Comparison of ENCODE assay signal across 15 mouse cellular contexts in the genomic region with DNA sequence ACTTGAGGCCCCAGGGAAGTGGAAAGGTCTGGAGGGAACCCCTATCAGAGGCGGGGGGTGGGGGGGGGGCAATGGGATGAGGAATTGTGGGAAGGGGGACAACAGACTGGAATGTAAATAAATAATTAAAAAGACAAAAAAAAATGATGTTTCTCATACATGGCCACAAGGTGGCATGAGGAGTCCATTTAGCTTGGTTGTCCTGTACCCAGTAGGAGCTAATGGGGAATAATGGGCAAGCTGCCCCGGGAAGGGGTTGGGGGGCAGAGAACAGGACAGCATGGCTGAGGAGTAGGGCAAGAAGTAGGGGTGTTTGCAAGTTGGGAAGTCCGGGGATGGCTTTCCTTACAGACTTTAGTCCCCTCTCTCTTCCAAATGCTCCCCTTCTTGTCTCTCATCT.
DNase-seq lines count a peak whose midpoint lies in the region; ATAC-seq and TF ChIP-seq lines count a peak whose summit lies in the region.
"Had no signal": no experiment of that assay in that cellular context is flagged by ENCODE, and none has a peak within 500 bp of the region (broad histone marks: within the 10 kb centered on the region; RNA-seq: fewer than 3 reads in every experiment).

No protein-coding gene starts in this region.

- H3K9ac ChIP-seq in liver, embryonic 14.5 days (replicated peaks), result no peak overlapping the region
- H3K9ac ChIP-seq in liver, embryonic 11.5 days (ENCODE audit: low read depth, low read length), result no peak overlapping the region
- H3K9ac ChIP-seq in embryonic facial prominence, embryonic 15.5 days, result no peak overlapping the region
- H3K9ac ChIP-seq: intestine, embryonic 15.5 days had no signal

- peak; percentile 8 to 17 for DNase-seq in heart, adult 18-20 months
- DNase-seq in heart, postnatal 10 days, result no peak
- no peak for DNase-seq in liver, embryonic 14.5 days (ENCODE audit: low read depth in 3 of 3, low spot score in 3 of 3)
- no peak for DNase-seq in liver, embryonic 11.5 days (ENCODE audit: low spot score)
- no peak for DNase-seq in embryo, embryonic 9.5 days (ENCODE audit: extremely low spot score)
- no peak for DNase-seq in thymus, postnatal 36 days
- DNase-seq: adrenal gland, adult 2 months; gastrocnemius, postnatal 25 days; lung, adult 18-20 months; thymus, postnatal 25 days had no signal

- H3K4me2 ChIP-seq in liver, embryonic 14.5 days (ENCODE audit: low read depth), result no peak overlapping the region
- H3K4me2 ChIP-seq in liver, embryonic 11.5 days, result no peak overlapping the region
- no peak overlapping the region for H3K4me2 ChIP-seq in embryonic facial prominence, embryonic 15.5 days (replicated peaks)
- H3K4me2 ChIP-seq: intestine, embryonic 15.5 days had no signal

- no peak for TF ChIP-seq EP300 in liver, embryonic 14.5 days (IDR thresholded peaks at IDR 0.05; ENCODE audit: low read depth)

- WGBS in liver, embryonic 14.5 days (ENCODE audit: insufficient replicate concordance), result 50% methylated on average over 3 of the region's 3 CpGs
- WGBS in liver, embryonic 11.5 days, result 48% methylated on average over 3 of the region's 3 CpGs
- WGBS in embryonic facial prominence, embryonic 15.5 days, result 59% methylated on average over 3 of the region's 3 CpGs

- no peak overlapping the region for H3K27ac ChIP-seq in liver, embryonic 14.5 days
- no peak overlapping the region for H3K27ac ChIP-seq in liver, embryonic 11.5 days (ENCODE audit: low read depth, low read length)
- H3K27ac ChIP-seq in embryonic facial prominence, embryonic 15.5 days (replicated peaks), result peak overlapping the region; percentile 55; the same call in 1 of the 2 replicates
- H3K27ac ChIP-seq: intestine, embryonic 15.5 days had no signal

- peak; percentile 13; the same call in 1 of the 2 replicates for TF ChIP-seq CTCF in liver, embryonic 14.5 days (IDR thresholded peaks at IDR 0.05; ENCODE audit: low read depth)
- peak; percentile 4; the same call in 1 of the 2 replicates for TF ChIP-seq CTCF in E14TG2a.4 (conservative IDR thresholded peaks at IDR 0.05; ENCODE audit: low read length)

- H3K4me3 ChIP-seq in liver, embryonic 14.5 days (ENCODE audit: insufficient read depth in 1 of 2, low read depth in 2 of 2, low read length in 2 of 2), result no peak overlapping the region
- H3K4me3 ChIP-seq in liver, embryonic 11.5 days (ENCODE audit: low read depth, low read length), result no peak overlapping the region
- H3K4me3 ChIP-seq in E14TG2a.4 (replicated peaks; ENCODE audit: low read length), result no peak overlapping the region
- no peak overlapping the region for H3K4me3 ChIP-seq in embryonic facial prominence, embryonic 15.5 days (replicated peaks)
- H3K4me3 ChIP-seq: intestine, embryonic 15.5 days; myocyte had no signal

- no peaks in the 10 kb centered on the region for H3K27me3 ChIP-seq in liver, embryonic 14.5 days (ENCODE audit: control insufficient read depth, insufficient read depth, low read length)
- no peaks in the 10 kb centered on the region for H3K27me3 ChIP-seq in liver, embryonic 11.5 days (replicated peaks; ENCODE audit: control insufficient read depth, insufficient read depth, low read length)
- no peaks in the 10 kb centered on the region for H3K27me3 ChIP-seq in E14TG2a.4 (ENCODE audit: insufficient read depth, low read length)
- no peaks in the 10 kb centered on the region for H3K27me3 ChIP-seq in embryonic facial prominence, embryonic 15.5 days
- H3K27me3 ChIP-seq: intestine, embryonic 15.5 days had no signal

- intact Hi-C loops in heart, postnatal 10 days (cut with DNase I), result loop anchor here (2.0 kb wide), 1 partner anchor 292 kb away; no protein-coding TSS in a partner anchor

- H3K36me3 ChIP-seq in liver, embryonic 14.5 days (replicated peaks; ENCODE audit: control insufficient read depth, insufficient read depth, low read depth), result no peaks in the 10 kb centered on the region
- no peaks in the 10 kb centered on the region for H3K36me3 ChIP-seq in liver, embryonic 11.5 days (ENCODE audit: control insufficient read depth, insufficient read depth, low read length)
- no peaks in the 10 kb centered on the region for H3K36me3 ChIP-seq in E14TG2a.4 (ENCODE audit: insufficient read depth, low read length)
- no peaks in the 10 kb centered on the region for H3K36me3 ChIP-seq in embryonic facial prominence, embryonic 15.5 days
- H3K36me3 ChIP-seq: intestine, embryonic 15.5 days had no signal

- H3K4me1 ChIP-seq in liver, embryonic 14.5 days (replicated peaks; ENCODE audit: control insufficient read depth in 2 of 2, insufficient read depth in 2 of 2, low read length in 1 of 2), result no peaks in the 10 kb centered on the region
- no peaks in the 10 kb centered on the region for H3K4me1 ChIP-seq in liver, embryonic 11.5 days (replicated peaks; ENCODE audit: control insufficient read depth, insufficient read depth, low read length)
- H3K4me1 ChIP-seq in E14TG2a.4 (replicated peaks; ENCODE audit: low read depth, low read length), result no peaks in the 10 kb centered on the region; the same call in 1 of the 2 replicates
- peaks cover 5% of the 10 kb centered on the region; the same call in 1 of the 2 replicates for H3K4me1 ChIP-seq in embryonic facial prominence, embryonic 15.5 days
- H3K4me1 ChIP-seq: intestine, embryonic 15.5 days had no signal

- no peaks in the 10 kb centered on the region for H3K9me3 ChIP-seq in liver, embryonic 14.5 days (ENCODE audit: control insufficient read depth, low read length)
- no peaks in the 10 kb centered on the region for H3K9me3 ChIP-seq in liver, embryonic 11.5 days (ENCODE audit: control insufficient read depth, low read length)
- peaks cover 3% of the 10 kb centered on the region; the same call in 1 of the 2 replicates for H3K9me3 ChIP-seq in E14TG2a.4 (ENCODE audit: low read length)
- H3K9me3 ChIP-seq in embryonic facial prominence, embryonic 15.5 days (replicated peaks), result no peaks in the 10 kb centered on the region
- H3K9me3 ChIP-seq: intestine, embryonic 15.5 days had no signal

- no peak for ATAC-seq in liver, embryonic 14.5 days (ENCODE audit: insufficient read depth)
- ATAC-seq in liver, embryonic 11.5 days (replicated peaks; ENCODE audit: low FRiP score), result no peak
- no peak for ATAC-seq in embryonic facial prominence, embryonic 15.5 days (ENCODE audit: insufficient number of reproducible peaks, low FRiP score, low TSS enrichment, low read depth)
- ATAC-seq: forebrain, embryonic 14.5 days; intestine, embryonic 15.5 days had no signal

Comparison
In these comparisons a context has a peak if more than half of its experiments do, and no peak if none do; other contexts are left out.
1. DNase-seq: peak in heart, adult 18-20 months (2 of 2); none in heart, postnatal 10 days (0 of 2), liver, embryonic 14.5 days (0 of 3), liver, embryonic 11.5 days (single experiment), embryo, embryonic 9.5 days (single experiment) and thymus, postnatal 36 days (0 of 2).